Mouse (Mus musculus) liver, embryonic 16.5 days (tissue): ENCODE measurements around the gene Pcyox1. TPM values are rescaled to one million over a fixed set of nuclear protein-coding genes. Genes with fewer than 3 reads are reported as not detected.

Experiments used
- ATAC-seq: fragments of 200-750 bp; cut with Nextera tagmentation; 2 replicates; pipeline ENCODE4 v1.8.0; 2017; ENCODE audit warnings: low read depth, mild to moderate bottlenecking, moderate number of reproducible peaks, moderate library complexity
- H3K27ac ChIP-seq: fragments of 300-500 bp; sonication (generic); 2 replicates; pipeline ENCODE4 v1.5.1; 2014; ENCODE audit warnings: mild to moderate bottlenecking, low read length
- H3K27me3 ChIP-seq: fragments of 300-500 bp; sonication (generic); 2 replicates; pipeline ENCODE4 v1.6.1; 2014; ENCODE audit warnings: low read depth, low read length, mixed read lengths; ENCODE audit not compliant: control insufficient read depth, insufficient read depth
- H3K36me3 ChIP-seq: fragments of 300-500 bp; sonication (generic); 2 replicates; pipeline ENCODE4 v1.6.1; 2014; ENCODE audit warnings: mild to moderate bottlenecking; ENCODE audit not compliant: control insufficient read depth, insufficient read depth
- H3K4me1 ChIP-seq: fragments of 300-500 bp; sonication (generic); 2 replicates; pipeline ENCODE4 v1.6.1; 2014; ENCODE audit warnings: low read depth, low read length, mixed read lengths; ENCODE audit not compliant: control insufficient read depth
- H3K4me2 ChIP-seq: fragments of 300-500 bp; sonication (generic); 2 replicates; pipeline ENCODE4 v1.6.1; 2014; ENCODE audit warnings: low read depth, low read length, mixed read lengths
- H3K4me3 ChIP-seq: fragments of 300-500 bp; sonication (generic); 2 replicates; pipeline ENCODE4 v1.5.1; 2014; ENCODE audit warnings: low read depth, mild to moderate bottlenecking, low read length
- H3K9ac ChIP-seq: fragments of 300-500 bp; sonication (generic); 2 replicates; pipeline ENCODE4 v1.6.1; 2014; ENCODE audit warnings: low read depth, low read length
- H3K9me3 ChIP-seq: fragments of 300-500 bp; sonication (generic); replicated peaks from 2 replicates; pipeline ENCODE4 v1.6.1; 2016; ENCODE audit warnings: low read length; ENCODE audit not compliant: control insufficient read depth
- WGBS: fragments of 180-500 bp; shearing (Covaris S2); extraction: QIAGEN DNeasy Blood & Tissue Kit; methylation state at CpG from one replicate; pipeline ENCODE4 v1.1.7; 2014; ENCODE audit not compliant: insufficient replicate concordance; 5-methylcytosine and 5-hydroxymethylcytosine counted together
- polyA plus RNA-seq: library from polyadenylated mRNA; unstranded; fragments of >200 nt; fragmentation: Nextera tagmentation; extraction: Ambion mirVana; gene quantifications from 2 replicates; pipeline ENCODE4 v1.2.1, GENCODE M21; 2015

The Pcyox1 gene
- polyA plus RNA-seq, 1 experiment from 2014 or later: 83.2 TPM

GRCm38 (mm10) chr6:86431531-86431930, 34.6 kb upstream of the Pcyox1 start:
- no peaks in the 10 kb centered on the region for H3K9me3 ChIP-seq

GRCm38 (mm10) chr6:86426358-86426757, 29.4 kb upstream of the Pcyox1 start, which contains the start of gene Gm44790:
Gene Gm44790, plus strand, starts transcription at chr6:86426658.
- no peak for ATAC-seq
- 80% methylated on average over 1 of the region's 1 CpGs for WGBS
- Histone ChIP-seq H3K27me3 (no peaks in the 10 kb centered on the region), H3K27ac (no peak within 1 kb of the TSS), H3K4me3 (no peak within 1 kb of the TSS), H3K4me1 (no peaks in the 10 kb centered on the region), H3K9ac (no peak within 1 kb of the TSS), H3K36me3 (peaks cover 11% of the 10 kb centered on the region), H3K4me2 (no peak within 1 kb of the TSS), H3K9me3 (no peaks in the 10 kb centered on the region)

More at GRCm38 (mm10) chr6:86431531-86431930, 34.6 kb upstream of the Pcyox1 start:
- ATAC-seq: no peak
- 86% methylated on average over 3 of the region's 3 CpGs for WGBS
- Histone ChIP-seq H3K27ac (no peak overlapping the region), H3K4me1 (no peaks in the 10 kb centered on the region), H3K9ac (no peak overlapping the region), H3K36me3 (peaks cover 7% of the 10 kb centered on the region; the same call in 1 of the 2 replicates), H3K27me3 (no peaks in the 10 kb centered on the region), H3K4me3 (no peak overlapping the region), H3K4me2 (no peak overlapping the region)

- no peaks in the 10 kb centered on the region for H3K27me3 ChIP-seq
- ATAC-seq: no peak
- no peak overlapping the region for H3K27ac ChIP-seq
- no peak overlapping the region for H3K4me2 ChIP-seq
- WGBS: 78% methylated on average over 6 of the region's 6 CpGs
- H3K4me1 ChIP-seq: no peaks in the 10 kb centered on the region
- no peak overlapping the region for H3K4me3 ChIP-seq
- no peaks in the 10 kb centered on the region for H3K9me3 ChIP-seq
- peaks cover 12% of the 10 kb centered on the region for H3K36me3 ChIP-seq
- H3K9ac ChIP-seq: no peak overlapping the region
Measured at GRCm38 (mm10) chr6:86420491-86420890, 23.5 kb upstream of the Pcyox1 start.

GRCm38 (mm10) chr6:86419239-86419638, 22.3 kb upstream of the Pcyox1 start:
- Histone ChIP-seq H3K27ac (no peak overlapping the region), H3K27me3 (no peaks in the 10 kb centered on the region), H3K9me3 (no peaks in the 10 kb centered on the region), H3K9ac (no peak overlapping the region), H3K4me2 (no peak overlapping the region), H3K4me3 (no peak overlapping the region), H3K4me1 (no peaks in the 10 kb centered on the region), H3K36me3 (peaks cover 12% of the 10 kb centered on the region)
- WGBS: 79% methylated on average over 3 of the region's 3 CpGs
- no peak for ATAC-seq

GRCm38 (mm10) chr6:86418711-86419110, 21.8 kb upstream of the Pcyox1 start:
- peaks cover 12% of the 10 kb centered on the region for H3K36me3 ChIP-seq
- no peak for ATAC-seq

GRCm38 (mm10) chr6:86406306-86406705, 9.4 kb upstream of the Pcyox1 start:
- no peak for ATAC-seq
- H3K4me3 ChIP-seq: no peak overlapping the region

More at GRCm38 (mm10) chr6:86418711-86419110, 21.8 kb upstream of the Pcyox1 start:
- Histone ChIP-seq H3K4me1 (no peaks in the 10 kb centered on the region), H3K27ac (no peak overlapping the region), H3K27me3 (no peaks in the 10 kb centered on the region), H3K9ac (no peak overlapping the region), H3K9me3 (no peaks in the 10 kb centered on the region), H3K4me2 (no peak overlapping the region), H3K4me3 (no peak overlapping the region)
- 69% methylated on average over 6 of the region's 6 CpGs for WGBS

GRCm38 (mm10) chr6:86404996-86405395, 8.0 kb upstream of the Pcyox1 start:
- Histone ChIP-seq H3K36me3 (no peaks in the 10 kb centered on the region; the same call in 1 of the 2 replicates), H3K4me1 (peaks cover 11% of the 10 kb centered on the region), H3K27me3 (no peaks in the 10 kb centered on the region), H3K9me3 (no peaks in the 10 kb centered on the region), H3K4me3 (peak overlapping the region; percentile 83), H3K4me2 (peak overlapping the region; percentile 89), H3K9ac (peak overlapping the region; percentile 84), H3K27ac (peak overlapping the region; percentile 19; the same call in 1 of the 2 replicates)
- ATAC-seq: no peak
- under 1% methylated on average over 11 of the region's 11 CpGs for WGBS

More at GRCm38 (mm10) chr6:86406306-86406705, 9.4 kb upstream of the Pcyox1 start:
- H3K36me3 ChIP-seq: no peaks in the 10 kb centered on the region; the same call in 1 of the 2 replicates
- no peak overlapping the region for H3K9ac ChIP-seq
- H3K9me3 ChIP-seq: no peaks in the 10 kb centered on the region
- H3K4me1 ChIP-seq: peaks cover 7% of the 10 kb centered on the region
- H3K4me2 ChIP-seq: no peak overlapping the region
- no peak overlapping the region for H3K27ac ChIP-seq
- H3K27me3 ChIP-seq: no peaks in the 10 kb centered on the region

GRCm38 (mm10) chr6:86404100-86404861, 7.3 kb upstream of the Pcyox1 start, which contains the start of gene Tia1:
Gene Tia1, plus strand, starts transcription at chr6:86404219.
- H3K27me3 ChIP-seq: no peaks in the 10 kb centered on the region
- no peaks in the 10 kb centered on the region; the same call in 1 of the 2 replicates for H3K36me3 ChIP-seq
- H3K4me2 ChIP-seq: peak within 1 kb of the TSS; percentile 89
- H3K9me3 ChIP-seq: no peaks in the 10 kb centered on the region
- H3K4me1 ChIP-seq: peaks cover 11% of the 10 kb centered on the region
- peak within 1 kb of the TSS; percentile 83 for H3K4me3 ChIP-seq
- WGBS: under 1% methylated on average over 62 of the region's 62 CpGs
- H3K9ac ChIP-seq: peak within 1 kb of the TSS; percentile 84
- ATAC-seq: peak; percentile 96
- peak within 1 kb of the TSS; percentile 93 for H3K27ac ChIP-seq

- no peaks in the 10 kb centered on the region for H3K27me3 ChIP-seq
- H3K9me3 ChIP-seq: no peaks in the 10 kb centered on the region
- peak overlapping the region; percentile 93 for H3K27ac ChIP-seq
- peak overlapping the region; percentile 83 for H3K4me3 ChIP-seq
- peak overlapping the region; percentile 39 for H3K4me2 ChIP-seq
- H3K9ac ChIP-seq: peak overlapping the region; percentile 84; the same call in 1 of the 2 replicates
- peaks cover 11% of the 10 kb centered on the region for H3K4me1 ChIP-seq
- ATAC-seq: peak; percentile 56
- no peaks in the 10 kb centered on the region; the same call in 1 of the 2 replicates for H3K36me3 ChIP-seq
- WGBS: under 1% methylated on average over 15 of the region's 15 CpGs
Measured at GRCm38 (mm10) chr6:86403728-86404099, 6.8 kb upstream of the Pcyox1 start.
